Mouse (Mus musculus) spleen, adult 2 months (tissue): ENCODE results near the gene Iqgap1. TPM values are rescaled to one million over a fixed set of nuclear protein-coding genes. Genes with fewer than 3 reads are reported as not detected.

Source experiments
- DNase-seq, 2 experiments: peaks; one replicate each; pipeline versions ENCODE4 v3.0.0 to v3.0.0-alpha.2; 2012 to 2021; ENCODE audit warnings: low spot score in 2 of 2, low read depth in 1 of 2
- H3K27ac ChIP-seq: fragments of 200-500 bp; 2 replicates; pipeline ENCODE4 v1.5.1; 2012; ENCODE audit warnings: low read length, inconsistent platforms; ENCODE audit not compliant: insufficient read depth
- H3K27me3 ChIP-seq: fragments of 200-500 bp; 2 replicates; pipeline ENCODE4 v1.6.1; 2012; ENCODE audit warnings: mild to moderate bottlenecking, moderate library complexity, low read length, inconsistent platforms; ENCODE audit not compliant: control insufficient read depth, insufficient read depth
- H3K36me3 ChIP-seq: fragments of 200-500 bp; 2 replicates; pipeline ENCODE4 v1.6.1; 2012; ENCODE audit warnings: mild to moderate bottlenecking, low read length, inconsistent platforms; ENCODE audit not compliant: control insufficient read depth, insufficient read depth
- H3K4me1 ChIP-seq: fragments of 200-500 bp; 2 replicates; pipeline ENCODE4 v1.6.1; 2011; ENCODE audit warnings: inconsistent platforms; ENCODE audit not compliant: control insufficient read depth, insufficient read depth, insufficient read length
- H3K4me3 ChIP-seq: fragments of 200-500 bp; 2 replicates; pipeline ENCODE4 v1.5.1; 2011; ENCODE audit warnings: mild to moderate bottlenecking, inconsistent platforms; ENCODE audit not compliant: insufficient read depth, insufficient read length; ENCODE audit errors: extremely low read depth
- CTCF ChIP-seq: fragments of 200-500 bp; IDR thresholded peaks from 2 replicates; pipeline ENCODE4 v1.5.1; 2011; ENCODE audit warnings: mild to moderate bottlenecking, inconsistent platforms; ENCODE audit not compliant: insufficient read depth, insufficient read length, insufficient replicate concordance; ENCODE audit errors: extremely low read depth
- POLR2A ChIP-seq: fragments of 200-500 bp; IDR thresholded peaks from 2 replicates; pipeline ENCODE4 v1.6.1; 2011; ENCODE audit warnings: low read depth, low read length, inconsistent platforms
- WGBS: fragments of 180-500 bp; shearing (Covaris S2); methylation state at CpG from one replicate; pipeline ENCODE4 v1.1.7; 2018; 5-methylcytosine and 5-hydroxymethylcytosine counted together
- polyA plus RNA-seq: library from polyadenylated mRNA; depleted of rRNA; stranded (reverse); fragments of >200 nt; gene quantifications from 2 replicates; pipeline ENCODE4 v1.2.3, GENCODE M21; 2012

Gene Iqgap1
- polyA plus RNA-seq, 1 experiment: 55.9 TPM

DNA sequence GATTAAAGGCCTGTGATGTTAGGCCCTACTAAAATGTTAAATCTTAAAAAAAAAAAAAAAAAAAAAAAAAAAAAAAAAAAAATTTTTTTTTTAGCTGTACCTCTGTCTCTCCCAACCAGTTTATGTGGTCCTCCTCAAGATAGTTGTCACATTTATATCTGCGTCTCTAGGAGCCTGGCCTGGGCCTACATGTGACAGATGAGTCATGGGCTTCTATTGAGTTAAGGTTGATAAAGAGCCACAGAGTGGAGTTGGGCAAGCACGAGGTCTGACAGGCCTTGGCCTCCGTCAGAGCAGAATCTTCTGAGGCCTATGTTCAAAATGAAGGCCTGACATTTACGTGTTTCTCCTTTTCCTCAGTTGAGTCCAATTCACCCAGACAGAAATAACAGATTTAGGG is 12.4 kb downstream of the Iqgap1 start:
- WGBS: 82% methylated on average over 4 of the region's 4 CpGs
- H3K27me3 ChIP-seq: no peaks in the 10 kb centered on the region
- no peak for TF ChIP-seq CTCF
- no peak for TF ChIP-seq POLR2A
- H3K27ac ChIP-seq: no peak overlapping the region
- no peak for DNase-seq
- H3K4me1 ChIP-seq: no peaks in the 10 kb centered on the region
- no peaks in the 10 kb centered on the region for H3K36me3 ChIP-seq
- H3K4me3 ChIP-seq: no peak overlapping the region

DNA sequence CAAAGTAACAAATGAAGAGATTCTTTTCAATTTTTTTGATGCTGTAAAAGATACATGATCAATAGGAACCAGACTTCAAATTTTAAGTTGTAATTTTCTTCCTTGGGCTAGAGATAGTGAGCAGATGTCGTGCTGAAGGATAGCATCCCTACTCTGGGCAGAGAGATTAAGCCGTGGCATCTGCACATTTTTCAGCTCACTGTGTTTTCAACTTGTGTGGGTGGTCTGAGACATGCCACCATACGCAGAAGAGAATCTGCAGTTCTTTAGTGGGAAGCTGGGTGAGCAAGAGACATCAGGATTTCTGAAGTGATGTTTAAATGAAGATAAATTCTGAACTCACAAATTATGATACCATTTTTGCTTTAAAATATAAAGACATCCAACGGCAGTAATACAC is 19.4 kb downstream of the Iqgap1 start:
- no peak for TF ChIP-seq CTCF
- TF ChIP-seq POLR2A: no peak
- Histone ChIP-seq H3K27me3 (no peaks in the 10 kb centered on the region), H3K36me3 (no peaks in the 10 kb centered on the region), H3K4me1 (peaks cover 4% of the 10 kb centered on the region; the same call in 1 of the 2 replicates), H3K27ac (no peak overlapping the region), H3K4me3 (no peak overlapping the region)
- WGBS: 87% methylated on average over 4 of the region's 4 CpGs
- no peak for DNase-seq

DNA sequence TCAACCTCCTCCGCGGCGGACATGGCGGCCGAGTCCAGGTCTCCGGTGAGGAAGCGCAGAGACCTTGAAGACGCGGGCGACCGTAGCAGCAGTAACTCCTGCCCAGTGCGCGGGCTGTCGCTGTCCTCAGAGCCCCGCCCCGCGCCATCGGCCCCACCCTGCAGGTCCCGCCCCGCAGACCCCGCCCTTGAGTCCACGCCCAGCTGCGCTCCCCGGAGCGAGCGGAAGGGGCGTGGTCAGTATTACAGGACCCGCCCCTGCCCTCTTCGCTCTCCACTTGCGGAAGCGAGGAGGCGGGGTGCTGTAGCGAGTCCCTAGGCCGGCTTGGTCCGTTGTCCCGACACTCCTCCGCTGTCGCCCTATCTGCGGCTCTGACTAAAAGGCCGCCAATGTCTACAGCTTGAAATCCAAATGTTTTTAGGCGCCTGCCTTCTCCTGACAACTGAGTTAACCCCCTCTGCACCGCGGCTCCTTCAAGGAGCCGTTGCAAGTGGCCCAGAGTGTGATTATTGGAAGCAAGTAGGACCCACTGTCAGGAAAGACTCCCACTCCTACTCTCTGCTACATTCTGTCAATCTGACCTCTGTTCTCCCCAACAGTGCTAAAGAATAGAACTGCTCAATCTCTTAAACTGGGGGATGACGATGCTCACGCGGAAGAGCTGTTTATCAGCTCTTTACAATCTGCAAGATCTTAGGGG is 22.5 kb downstream of the Iqgap1 start:
- TF ChIP-seq CTCF (no peak), POLR2A (peak; percentile 86)
- DNase-seq: peak; percentile 92 to 94
- Histone ChIP-seq H3K36me3 (peaks cover 14% of the 10 kb centered on the region), H3K27me3 (no peaks in the 10 kb centered on the region), H3K4me3 (peak overlapping the region; percentile 99), H3K27ac (peak overlapping the region; percentile 99), H3K4me1 (peaks cover 4% of the 10 kb centered on the region; the same call in 1 of the 2 replicates)
- 3% methylated on average over 46 of the region's 47 CpGs for WGBS

DNA sequence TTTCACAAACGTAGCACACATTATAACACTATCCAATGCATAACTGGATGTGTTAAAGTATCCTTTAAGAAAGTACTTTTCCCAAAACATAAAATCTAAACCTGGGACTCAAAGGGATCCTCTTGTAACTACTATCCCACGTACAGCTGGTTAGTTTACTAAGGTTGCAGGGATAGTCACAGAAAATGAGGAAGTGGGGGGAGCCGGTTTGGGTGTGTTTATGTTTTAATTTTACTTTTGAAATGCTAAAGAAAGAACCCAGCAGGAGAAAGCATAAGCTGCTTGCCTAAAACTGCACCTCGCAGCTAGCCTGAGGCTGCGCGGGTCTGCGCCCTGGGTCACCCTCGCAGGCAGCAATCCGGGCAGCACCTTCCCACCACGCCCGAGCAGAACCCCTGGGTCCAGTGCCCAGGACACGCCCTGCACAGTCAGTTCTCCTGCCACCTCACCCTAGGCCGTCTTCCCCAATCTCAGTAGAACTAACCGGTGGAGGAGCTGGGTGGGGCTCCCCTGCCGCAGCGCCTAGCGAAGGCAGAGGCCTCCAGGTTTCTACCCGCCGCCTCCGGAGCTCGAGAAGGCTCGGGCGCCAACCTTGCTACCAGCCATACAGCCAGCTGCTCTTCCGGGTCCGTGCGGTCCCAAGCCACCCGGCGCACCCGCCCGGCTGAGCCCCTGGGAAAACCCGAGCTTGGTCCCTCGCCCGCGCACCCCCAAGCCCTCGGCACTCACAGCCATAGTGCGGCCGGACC is 23.2 kb downstream of the Iqgap1 start:
- Histone ChIP-seq H3K27me3 (no peaks in the 10 kb centered on the region), H3K4me3 (peak overlapping the region; percentile 99), H3K27ac (peak overlapping the region; percentile 99), H3K4me1 (peaks cover 4% of the 10 kb centered on the region; the same call in 1 of the 2 replicates), H3K36me3 (peaks cover 21% of the 10 kb centered on the region)
- no peak for TF ChIP-seq CTCF
- TF ChIP-seq POLR2A: no peak
- peak; percentile 60 to 65 for DNase-seq
- WGBS: under 1% methylated on average over 37 of the region's 37 CpGs

DNA sequence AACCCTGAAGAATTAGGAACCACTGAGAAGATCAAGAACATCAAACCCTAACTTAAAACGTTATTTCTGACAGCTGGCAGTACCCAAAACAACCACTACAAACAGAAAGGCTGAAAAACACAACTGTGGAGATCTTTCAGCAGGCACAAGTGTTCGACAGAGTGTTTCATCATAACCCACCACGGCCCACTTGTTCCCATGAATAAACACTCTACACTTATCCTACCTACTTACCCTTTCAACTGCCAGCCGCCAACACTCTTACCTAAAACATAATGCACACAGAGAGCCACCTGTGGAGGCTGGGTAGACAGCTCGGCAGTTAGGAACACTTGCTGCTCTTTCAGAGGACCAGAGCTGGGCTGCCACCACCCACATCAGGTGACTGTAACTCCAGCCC is 26.5 kb downstream of the Iqgap1 start:
- peaks cover 7% of the 10 kb centered on the region; the same call in 1 of the 2 replicates for H3K4me1 ChIP-seq
- no peak overlapping the region for H3K27ac ChIP-seq
- 62% methylated on average over 5 of the region's 5 CpGs for WGBS
- no peak overlapping the region for H3K4me3 ChIP-seq
- no peaks in the 10 kb centered on the region for H3K27me3 ChIP-seq
- no peak for DNase-seq
- TF ChIP-seq POLR2A (no peak), CTCF (no peak)
- peaks cover 40% of the 10 kb centered on the region for H3K36me3 ChIP-seq

DNA sequence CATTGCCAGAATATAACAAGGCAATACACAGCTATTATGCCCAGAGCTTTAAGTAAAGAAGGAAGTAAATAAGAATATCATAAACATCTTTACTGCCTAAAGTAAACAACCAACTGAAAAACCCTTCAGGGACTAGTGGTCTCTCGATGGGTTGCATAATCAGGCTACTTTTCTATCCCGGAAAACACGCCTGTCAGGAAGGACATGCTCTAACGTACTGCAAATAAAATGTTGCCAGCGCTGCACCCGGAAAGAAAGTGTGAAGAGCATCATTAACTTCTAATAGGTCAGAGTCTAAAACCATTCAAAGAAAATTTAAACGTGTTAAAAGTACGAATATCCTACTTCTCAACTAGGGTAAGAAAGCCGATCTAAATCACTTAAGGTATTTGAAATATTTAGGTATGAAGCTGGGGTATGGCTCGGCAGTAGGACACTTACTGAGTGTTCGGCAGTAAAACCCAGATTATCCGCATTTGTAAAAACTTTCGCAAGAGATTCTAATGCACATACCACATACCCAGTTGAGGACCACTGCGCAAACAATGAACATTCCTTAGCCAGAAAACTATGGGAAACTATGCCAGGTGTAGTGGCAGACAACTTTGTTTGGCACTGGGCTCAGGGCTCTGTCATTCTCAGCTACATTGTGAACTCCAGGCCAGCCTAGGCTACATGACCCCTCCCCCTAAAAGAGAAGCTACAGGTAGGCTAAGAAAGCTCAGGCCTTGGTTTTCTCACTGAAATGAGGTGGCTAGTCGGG is 28.8 kb downstream of the Iqgap1 start:
- TF ChIP-seq POLR2A (no peak), CTCF (no peak)
- Histone ChIP-seq H3K36me3 (peaks cover 50% of the 10 kb centered on the region), H3K4me3 (no peak overlapping the region), H3K27me3 (no peaks in the 10 kb centered on the region), H3K27ac (no peak overlapping the region), H3K4me1 (peaks cover 7% of the 10 kb centered on the region; the same call in 1 of the 2 replicates)
- WGBS: 88% methylated on average over 15 of the region's 15 CpGs
- no peak for DNase-seq
